Mouse (Mus musculus): ENCODE data around the gene Eps15. TPM values are rescaled to one million over a fixed set of nuclear protein-coding genes. Genes with fewer than 3 reads are reported as not detected.

Gene Eps15
- polyA plus RNA-seq (2012) = 4.4 and 5.4 TPM in 2 replicates

DNA sequence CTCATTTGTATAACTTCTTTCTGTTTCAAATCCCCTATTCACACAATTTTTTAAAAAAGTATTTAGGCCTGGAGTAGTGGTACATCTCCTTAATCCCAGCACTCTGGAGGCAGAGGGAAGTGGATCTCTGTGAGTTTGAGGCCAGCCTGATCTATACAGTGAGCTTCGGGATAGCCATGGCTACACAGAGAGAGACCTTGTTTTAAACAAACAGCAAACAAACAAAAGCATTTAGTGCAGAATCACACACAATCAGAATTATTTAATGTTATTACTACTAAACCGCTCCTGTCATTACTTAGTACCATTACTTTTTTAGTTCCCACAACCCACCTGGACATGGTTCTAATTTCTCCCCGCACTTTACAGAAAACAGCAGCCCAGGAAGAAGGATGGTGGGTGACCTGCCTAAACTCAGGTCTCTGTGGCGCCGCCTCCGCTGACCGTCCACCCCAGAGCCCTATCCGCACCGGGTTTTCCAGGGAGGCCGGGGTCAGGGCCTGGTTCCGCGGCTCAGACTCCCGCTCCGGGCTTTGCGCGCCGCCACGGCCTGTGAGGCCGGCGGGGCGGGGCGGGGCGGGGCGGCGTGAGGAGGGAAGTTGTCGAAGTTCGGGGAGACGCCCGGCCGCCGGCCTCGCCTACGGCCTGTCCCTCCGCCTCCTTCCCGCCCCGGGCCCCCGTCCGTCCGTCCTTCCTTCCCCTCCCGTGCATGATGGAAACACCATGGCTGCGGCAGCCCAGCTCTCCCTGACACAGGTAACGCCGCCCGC, at the start of gene Eps15:
TSS of gene Eps15 (plus strand) at position 580 of the 770 bp plus-strand sequence.

DNA sequence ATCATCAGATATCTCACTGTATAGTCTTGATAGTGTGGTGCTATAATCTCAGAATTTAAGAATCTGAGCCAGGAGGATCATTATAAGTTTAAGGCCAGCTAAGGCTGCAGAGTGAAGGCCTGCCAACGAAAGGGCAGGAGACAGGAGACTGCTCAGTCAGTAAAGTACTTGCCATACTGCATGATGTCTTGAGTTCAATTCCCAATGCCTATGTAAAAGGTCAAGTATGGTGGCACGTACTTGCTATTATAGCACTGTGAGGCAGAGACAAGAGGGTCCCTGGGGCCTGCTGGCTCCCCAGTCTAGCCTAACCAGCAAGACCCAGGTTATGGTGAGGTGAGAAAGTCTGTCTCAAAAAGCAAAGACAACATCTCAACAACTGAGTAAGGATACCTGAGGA, 45.9 kb upstream of the Eps15 start, which contains the start of gene Calr4:
TSS of gene Calr4 (plus strand) at position 301 of the 400 bp plus-strand sequence.

DNA sequence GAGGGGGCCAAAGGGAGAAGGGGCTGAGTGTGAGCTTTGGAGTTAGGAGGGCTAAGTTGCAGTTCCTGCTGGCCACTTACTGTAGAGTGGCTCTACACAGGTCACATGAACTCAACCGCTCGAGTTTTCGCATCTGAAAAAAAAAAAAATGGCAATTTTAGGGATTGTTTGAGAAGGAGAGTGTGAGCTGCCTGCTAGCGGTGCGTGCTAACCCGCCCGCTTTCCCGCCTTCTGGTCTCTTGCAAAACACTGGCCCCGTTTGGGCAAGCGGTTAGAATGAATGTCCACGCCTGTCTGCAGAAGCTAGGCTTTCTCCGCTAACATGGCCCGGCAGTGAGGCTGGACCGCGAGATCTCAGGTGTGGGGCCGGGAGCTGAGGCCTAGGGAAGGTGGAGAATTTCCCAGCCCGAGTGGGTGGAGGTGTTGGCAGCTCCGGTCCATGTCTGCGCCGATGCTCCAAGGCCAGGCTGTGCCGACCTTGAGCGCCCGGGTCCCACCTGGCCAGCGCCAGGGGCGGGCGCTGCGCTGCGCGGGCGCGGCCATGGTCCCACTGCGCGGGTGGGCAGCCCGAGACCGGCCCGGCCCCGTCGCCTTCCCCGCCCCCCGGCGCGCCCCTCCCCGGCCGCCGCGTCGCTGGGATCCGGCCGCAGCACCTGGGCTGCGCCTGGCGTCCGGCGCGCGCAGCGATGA, 126.6 kb downstream of the Eps15 start, which contains the start of gene Ttc39a:
TSS of gene Ttc39a (plus strand) at position 138 of the 690 bp plus-strand sequence.

Other genes with a start within 250 kb of the Eps15 start
- gene Osbpl9, start 78.0 kb upstream of the Eps15 start, polyA plus RNA-seq (2012) = 5.9 and 7.4 TPM in 2 replicates
- gene Calr4, start 45.8 kb upstream of the Eps15 start, polyA plus RNA-seq (2012) = 0.04 TPM in 1 of 2 replicates, not detected in the other
- gene Ttc39a, start 126.4 kb downstream of the Eps15 start, polyA plus RNA-seq (2012) = 0.11 and 0.63 TPM in 2 replicates
- 14.5 and 15.0 TPM in 2 replicates for gene Rnf11, start 204.5 kb downstream of the Eps15 start, polyA plus RNA-seq (2012)